Mouse (Mus musculus): Measurements from ENCODE around the gene Gm14862.
"Not testable (repeated sequence)": the region's sequence is repeated elsewhere in the genome, so short reads cannot be mapped to it uniquely, and the experiment has no call there.

Gene Gm14862

GRCm38 (mm10) chrX:9256766-9257165, at the start of gene Gm14862:
Gene Gm14862 (minus strand): TSS chrX:9256899.
- DNase-seq, result no peak

GRCm38 (mm10) chrX:9303455-9303854, 46.8 kb upstream of the Gm14862 start:
- no peak for DNase-seq

GRCm38 (mm10) chrX:9302791-9303190, 46.1 kb upstream of the Gm14862 start:
- DNase-seq, result no peak

GRCm38 (mm10) chrX:9298413-9298864, 41.7 kb upstream of the Gm14862 start:
- no peak for DNase-seq

- not testable (repeated sequence) for DNase-seq
These were observed 36.6 kb upstream of the Gm14862 start for GRCm38 (mm10) chrX:9293140-9293829.

GRCm38 (mm10) chrX:9283464-9283863, 26.8 kb upstream of the Gm14862 start, which contains the start of gene H2al1m:
Gene H2al1m (plus strand): TSS chrX:9283764.
- not testable (repeated sequence) for DNase-seq

GRCm38 (mm10) chrX:9274321-9274720, 17.6 kb upstream of the Gm14862 start:
- DNase-seq, result no peak

- no peak for DNase-seq
These were observed 16.8 kb upstream of the Gm14862 start for GRCm38 (mm10) chrX:9273377-9274002.

- DNase-seq, result peak; percentile 56
These were observed 16.0 kb upstream of the Gm14862 start, which contains the start of gene Xk for GRCm38 (mm10) chrX:9272460-9273361. Gene Xk (plus strand): TSS chrX:9272756.

GRCm38 (mm10) chrX:9271947-9272459, 15.3 kb upstream of the Gm14862 start:
- no peak for DNase-seq

GRCm38 (mm10) chrX:9271112-9271511, 14.4 kb upstream of the Gm14862 start:
- peak; percentile 45 for DNase-seq

GRCm38 (mm10) chrX:9259267-9259666, 2.6 kb upstream of the Gm14862 start:
- DNase-seq, result no peak

GRCm38 (mm10) chrX:9257831-9258230, 1.1 kb upstream of the Gm14862 start:
- no peak for DNase-seq

- no peak for DNase-seq
These were observed 1.8 kb downstream of the Gm14862 start for GRCm38 (mm10) chrX:9254901-9255300.

GRCm38 (mm10) chrX:9253990-9254389, 2.7 kb downstream of the Gm14862 start:
- DNase-seq, result no peak

- DNase-seq, result no peak
These were observed 7.8 kb downstream of the Gm14862 start for GRCm38 (mm10) chrX:9248911-9249310.

GRCm38 (mm10) chrX:9244603-9245336, 11.9 kb downstream of the Gm14862 start:
- DNase-seq, result no peak

- no peak for DNase-seq
These were observed 13.3 kb downstream of the Gm14862 start for GRCm38 (mm10) chrX:9243381-9243864.

GRCm38 (mm10) chrX:9240737-9241591, 15.7 kb downstream of the Gm14862 start:
- peak; percentile 54 for DNase-seq

- no peak for DNase-seq
These were observed 29.6 kb downstream of the Gm14862 start for GRCm38 (mm10) chrX:9227105-9227504.
